Mouse (Mus musculus): ENCODE results near the gene Prkar1a. TPM values are rescaled to one million over a fixed set of nuclear protein-coding genes. Genes with fewer than 3 reads are reported as not detected.

The Prkar1a gene
- total and polyA plus RNA-seq, 2 experiments, result 47.2 to 59.9 TPM

DNA sequence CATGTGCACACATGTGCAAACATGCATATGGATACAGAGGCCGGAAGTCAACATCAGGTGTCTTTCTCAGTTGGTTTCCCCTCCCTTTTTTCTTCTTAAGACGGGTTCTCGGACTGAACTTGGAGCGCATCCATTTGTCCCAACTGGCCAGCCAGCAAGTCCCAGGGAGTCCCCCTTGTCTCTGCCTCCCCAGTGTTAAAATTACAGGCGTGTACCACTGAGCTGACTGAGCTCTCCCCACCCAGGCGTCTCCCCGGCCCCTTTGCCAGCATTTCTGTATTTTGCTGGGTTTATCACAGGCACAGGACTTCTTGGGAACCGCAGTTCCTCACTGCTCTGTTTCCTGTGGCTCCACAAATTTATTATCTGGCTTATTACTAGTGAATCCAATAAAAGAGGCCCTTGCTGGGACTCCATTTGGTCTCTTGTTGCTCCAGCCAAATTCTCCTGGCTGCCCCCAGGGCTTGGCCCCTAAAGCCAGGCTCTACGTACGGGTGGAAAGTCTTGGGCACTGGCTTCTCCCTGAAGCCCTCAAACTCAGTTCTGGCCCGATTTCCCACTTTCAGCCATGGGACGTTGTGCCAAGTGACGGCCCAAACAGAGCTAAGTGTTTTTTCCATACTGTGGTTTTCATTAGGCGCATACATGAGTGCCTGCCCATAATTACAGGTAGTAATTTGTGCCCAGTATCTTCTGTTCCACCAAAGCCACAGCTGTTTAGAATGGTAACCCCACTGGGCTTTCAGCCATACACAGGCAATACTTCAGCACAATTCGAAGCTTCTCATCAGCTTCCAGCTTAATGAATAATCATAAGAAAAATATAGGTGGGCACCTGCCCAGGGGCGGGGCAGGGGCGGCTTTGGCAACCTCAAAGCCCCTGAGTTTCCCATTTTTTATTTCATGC is 65.4 kb downstream of the Prkar1a start:
- H3K4me3 ChIP-seq (ENCODE audit: insufficient read depth, low read depth, low read length), result no peak overlapping the region
- DNase-seq (ENCODE audit: extremely low read depth, low read depth, low spot score), result no peak
- no peaks in the 10 kb centered on the region for H3K27me3 ChIP-seq (ENCODE audit: control insufficient read depth, insufficient read depth, low read length)
- no peak for TF ChIP-seq POLR2A (IDR thresholded peaks at IDR 0.05; ENCODE audit: extremely low read depth, insufficient read depth, low read length)
- TF ChIP-seq CTCF (IDR thresholded peaks at IDR 0.05; ENCODE audit: low read depth, low read length), result no peak
- no peak overlapping the region for H3K27ac ChIP-seq (replicated peaks; ENCODE audit: insufficient read depth, low read depth, low read length)
- WGBS, result 83% methylated on average over 17 of the region's 17 CpGs
- H3K36me3 ChIP-seq (ENCODE audit: control insufficient read depth, insufficient read depth, low read length), result peaks cover 5% of the 10 kb centered on the region
- no peak overlapping the region for H3K9ac ChIP-seq (ENCODE audit: low read depth, low read length)
- peaks cover 23% of the 10 kb centered on the region for H3K4me1 ChIP-seq (ENCODE audit: control insufficient read depth, insufficient read depth, low read length)
- peaks cover 42% of the 10 kb centered on the region for H3K79me2 ChIP-seq (ENCODE audit: control insufficient read depth, insufficient read depth, low read length)

DNA sequence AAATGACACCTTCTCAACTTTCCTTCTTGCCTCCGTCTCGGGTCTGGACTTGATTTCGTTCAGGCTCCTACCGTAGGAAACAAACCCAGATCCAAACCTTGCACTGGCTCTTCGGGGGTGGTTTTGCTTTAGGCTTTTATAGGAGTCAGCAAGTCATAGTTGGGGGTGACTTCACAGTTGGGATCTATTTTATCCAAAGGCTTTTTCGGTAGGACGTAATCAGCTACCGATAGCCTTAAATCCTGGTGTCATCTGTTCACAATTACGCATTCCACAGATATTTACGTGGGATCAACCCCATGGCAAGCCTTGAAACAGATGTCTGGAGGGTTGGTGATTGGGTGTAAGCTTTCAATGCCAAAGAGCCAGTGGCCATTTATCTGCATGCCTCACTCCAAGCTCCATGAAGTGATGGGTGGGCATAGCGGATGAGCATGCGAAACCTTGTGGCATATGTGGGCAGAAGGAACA is 66.1 kb downstream of the Prkar1a start:
- WGBS, result 97% methylated on average over 12 of the region's 12 CpGs
- H3K79me2 ChIP-seq (ENCODE audit: control insufficient read depth, insufficient read depth, low read length), result peaks cover 38% of the 10 kb centered on the region
- no peak overlapping the region for H3K4me3 ChIP-seq (ENCODE audit: insufficient read depth, low read depth, low read length)
- H3K27ac ChIP-seq (replicated peaks; ENCODE audit: insufficient read depth, low read depth, low read length), result no peak overlapping the region
- H3K4me1 ChIP-seq (ENCODE audit: control insufficient read depth, insufficient read depth, low read length), result peaks cover 19% of the 10 kb centered on the region
- DNase-seq (ENCODE audit: extremely low read depth, low read depth, low spot score), result no peak
- H3K27me3 ChIP-seq (ENCODE audit: control insufficient read depth, insufficient read depth, low read length), result no peaks in the 10 kb centered on the region
- no peak overlapping the region for H3K9ac ChIP-seq (ENCODE audit: low read depth, low read length)
- H3K36me3 ChIP-seq (ENCODE audit: control insufficient read depth, insufficient read depth, low read length), result peaks cover 5% of the 10 kb centered on the region
- TF ChIP-seq CTCF (IDR thresholded peaks at IDR 0.05; ENCODE audit: low read depth, low read length), result no peak

DNA sequence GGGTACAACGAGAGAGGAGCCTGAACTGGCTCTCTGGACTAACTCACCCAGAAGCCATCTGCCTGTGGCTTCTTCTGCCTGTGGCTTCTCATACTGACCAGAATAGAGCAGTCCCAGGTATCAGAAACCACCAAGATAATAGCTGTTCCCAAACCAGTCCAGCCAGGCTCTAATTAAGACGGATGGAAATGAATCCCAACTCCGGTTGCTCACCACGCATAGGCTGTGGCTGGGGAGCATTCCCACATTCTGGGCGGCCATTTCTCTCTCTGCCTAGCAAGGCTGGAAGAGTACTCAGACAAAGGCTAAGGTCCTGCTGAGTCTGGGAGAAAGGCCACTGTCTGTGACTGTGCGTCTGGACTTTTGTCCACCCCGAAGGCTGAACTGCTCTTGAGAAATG is 67.8 kb downstream of the Prkar1a start:
- no peak overlapping the region for H3K4me3 ChIP-seq (ENCODE audit: insufficient read depth, low read depth, low read length)
- no peak overlapping the region for H3K27ac ChIP-seq (replicated peaks; ENCODE audit: insufficient read depth, low read depth, low read length)
- H3K4me1 ChIP-seq (ENCODE audit: control insufficient read depth, insufficient read depth, low read length), result peaks cover 17% of the 10 kb centered on the region
- no peaks in the 10 kb centered on the region for H3K27me3 ChIP-seq (ENCODE audit: control insufficient read depth, insufficient read depth, low read length)
- TF ChIP-seq CTCF (IDR thresholded peaks at IDR 0.05; ENCODE audit: low read depth, low read length) (no peak), POLR2A (IDR thresholded peaks at IDR 0.05; ENCODE audit: extremely low read depth, insufficient read depth, low read length) (no peak)
- peaks cover 30% of the 10 kb centered on the region for H3K79me2 ChIP-seq (ENCODE audit: control insufficient read depth, insufficient read depth, low read length)
- H3K9ac ChIP-seq (ENCODE audit: low read depth, low read length), result no peak overlapping the region
- peak; percentile 57 for DNase-seq (ENCODE audit: extremely low read depth, low read depth, low spot score)
- whole genome bisulfite sequencing, result 71% methylated on average over 7 of the region's 7 CpGs
- H3K36me3 ChIP-seq (ENCODE audit: control insufficient read depth, insufficient read depth, low read length), result peaks cover 5% of the 10 kb centered on the region

DNA sequence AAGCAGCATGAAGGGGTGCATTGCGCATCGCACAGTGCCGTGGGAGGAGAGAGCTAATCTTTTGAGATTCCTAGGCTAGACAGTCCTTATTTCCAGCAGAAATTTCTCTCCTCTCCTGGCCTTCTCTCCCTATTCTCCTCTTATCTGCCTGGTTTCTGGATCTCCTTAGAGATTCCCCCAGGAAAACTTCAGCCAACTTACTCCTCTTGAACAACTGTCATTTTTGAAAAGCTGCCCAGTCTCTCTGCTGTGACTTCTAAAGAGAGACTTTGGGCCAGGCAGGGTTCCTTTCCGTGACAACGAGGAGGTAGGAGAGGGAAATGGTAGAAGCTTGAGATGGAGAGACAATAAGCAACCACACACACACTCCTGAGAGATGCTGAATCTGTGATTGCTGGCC is 68.2 kb downstream of the Prkar1a start:
- Histone ChIP-seq H3K36me3 (ENCODE audit: control insufficient read depth, insufficient read depth, low read length) (peaks cover 5% of the 10 kb centered on the region), H3K27ac (replicated peaks; ENCODE audit: insufficient read depth, low read depth, low read length) (peak overlapping the region; percentile 24; the same call in 1 of the 2 replicates), H3K79me2 (ENCODE audit: control insufficient read depth, insufficient read depth, low read length) (peaks cover 27% of the 10 kb centered on the region), H3K4me3 (ENCODE audit: insufficient read depth, low read depth, low read length) (no peak overlapping the region), H3K27me3 (ENCODE audit: control insufficient read depth, insufficient read depth, low read length) (no peaks in the 10 kb centered on the region), H3K4me1 (ENCODE audit: control insufficient read depth, insufficient read depth, low read length) (peaks cover 17% of the 10 kb centered on the region), H3K9ac (ENCODE audit: low read depth, low read length) (no peak overlapping the region)
- WGBS, result 55% methylated on average over 5 of the region's 5 CpGs
- DNase-seq (ENCODE audit: extremely low read depth, low read depth, low spot score), result peak; percentile 51
- no peak for TF ChIP-seq CTCF (IDR thresholded peaks at IDR 0.05; ENCODE audit: low read depth, low read length)
- no peak for TF ChIP-seq POLR2A (IDR thresholded peaks at IDR 0.05; ENCODE audit: extremely low read depth, insufficient read depth, low read length)

DNA sequence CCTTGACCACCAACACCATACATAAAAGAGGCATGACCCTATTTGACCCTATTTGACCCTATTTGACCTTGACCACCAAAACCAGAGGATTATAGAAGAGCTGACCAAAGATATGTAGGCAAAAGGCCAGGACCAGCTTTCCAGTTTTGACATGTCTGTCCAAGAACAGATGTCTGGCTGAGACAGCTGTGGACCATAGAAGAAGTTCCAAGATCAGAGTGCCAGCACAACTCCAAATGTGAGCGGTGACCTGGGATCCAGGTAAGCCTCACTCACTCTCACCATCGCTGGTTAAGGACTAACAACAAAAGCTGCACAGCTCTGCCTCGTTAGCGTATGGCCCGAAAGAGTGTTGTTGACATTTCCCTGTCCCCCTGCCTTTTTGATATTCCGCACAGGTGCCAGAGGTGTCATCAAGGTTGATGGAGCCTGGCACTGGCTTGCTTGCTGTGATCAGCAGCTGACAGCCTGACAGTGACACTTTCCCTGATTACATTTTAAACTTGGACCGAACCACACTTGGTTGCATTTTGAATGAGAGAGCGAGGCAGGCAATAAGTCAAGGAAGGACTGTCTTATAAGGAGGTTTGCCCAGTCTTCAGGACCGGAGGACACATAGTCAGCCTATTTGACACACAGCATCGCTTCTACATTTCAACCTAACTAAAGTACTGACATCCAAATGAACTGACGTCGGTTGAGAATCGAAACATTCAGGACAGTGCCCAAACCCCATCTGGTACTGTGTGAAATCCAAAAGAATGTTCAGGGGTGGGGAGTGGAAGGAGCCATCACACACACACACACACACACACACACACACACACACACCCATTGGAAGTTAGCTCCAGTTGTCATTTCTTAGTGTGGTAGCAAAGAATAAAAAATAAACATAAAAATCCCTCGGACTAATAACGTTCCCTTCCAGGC is 69.0 kb downstream of the Prkar1a start:
- TF ChIP-seq CTCF (IDR thresholded peaks at IDR 0.05; ENCODE audit: low read depth, low read length), result no peak
- Histone ChIP-seq H3K79me2 (ENCODE audit: control insufficient read depth, insufficient read depth, low read length) (peaks cover 27% of the 10 kb centered on the region), H3K27ac (replicated peaks; ENCODE audit: insufficient read depth, low read depth, low read length) (peak overlapping the region; percentile 24), H3K4me3 (ENCODE audit: insufficient read depth, low read depth, low read length) (no peak overlapping the region), H3K9ac (ENCODE audit: low read depth, low read length) (0 out of 2 replicates have a peak overlapping the region, but pooled peaks have one; percentile 3), H3K27me3 (ENCODE audit: control insufficient read depth, insufficient read depth, low read length) (no peaks in the 10 kb centered on the region), H3K4me1 (ENCODE audit: control insufficient read depth, insufficient read depth, low read length) (peaks cover 21% of the 10 kb centered on the region), H3K36me3 (ENCODE audit: control insufficient read depth, insufficient read depth, low read length) (peaks cover 2% of the 10 kb centered on the region; the same call in 1 of the 2 replicates)
- 28% methylated on average over 15 of the region's 15 CpGs for WGBS
- DNase-seq (ENCODE audit: extremely low read depth, low read depth, low spot score), result peak; percentile 78

Other genes with a start within 250 kb of the Prkar1a start
- gene 9930022D16Rik, start 235.5 kb upstream of the Prkar1a start, total RNA-seq (2014; rRNA removed), result not detected in 2 replicates
- not detected in 2 replicates for gene 9930022D16Rik, start 235.5 kb upstream of the Prkar1a start, polyA plus RNA-seq (2012; rRNA removed)
- gene Amz2, start 223.5 kb upstream of the Prkar1a start, total RNA-seq (2014; rRNA removed), result 10.8 and 16.0 TPM in 2 replicates
- 13.3 and 14.8 TPM in 2 replicates for gene Amz2, start 223.5 kb upstream of the Prkar1a start, polyA plus RNA-seq (2012; rRNA removed)
- 8.1 and 9.9 TPM in 2 replicates for gene Arsg, start 176.0 kb upstream of the Prkar1a start, total RNA-seq (2014; rRNA removed)
- gene Arsg, start 176.0 kb upstream of the Prkar1a start, polyA plus RNA-seq (2012; rRNA removed), result 8.5 and 9.1 TPM in 2 replicates
- 1.4 and 1.5 TPM in 2 replicates for gene Slc16a6, start 175.8 kb upstream of the Prkar1a start, total RNA-seq (2014; rRNA removed)
- gene Slc16a6, start 175.8 kb upstream of the Prkar1a start, polyA plus RNA-seq (2012; rRNA removed), result 1.9 and 2.2 TPM in 2 replicates
- 8.5 and 8.8 TPM in 2 replicates for gene Wipi1, start 37.4 kb upstream of the Prkar1a start, total RNA-seq (2014; rRNA removed)
- gene Wipi1, start 37.4 kb upstream of the Prkar1a start, polyA plus RNA-seq (2012; rRNA removed), result 6.4 and 7.3 TPM in 2 replicates
- gene Fam20a, start 72.9 kb downstream of the Prkar1a start, total RNA-seq (2014; rRNA removed), result 6.9 and 13.2 TPM in 2 replicates
- gene Fam20a, start 72.9 kb downstream of the Prkar1a start, polyA plus RNA-seq (2012; rRNA removed), result 30.6 and 34.8 TPM in 2 replicates
- gene 1700012B07Rik, start 178.6 kb downstream of the Prkar1a start, total RNA-seq (2014; rRNA removed), result not detected in 2 replicates
- not detected in 2 replicates for gene 1700012B07Rik, start 178.6 kb downstream of the Prkar1a start, polyA plus RNA-seq (2012; rRNA removed)